Mouse (Mus musculus) thymus, adult 2 months (tissue): Measurements from ENCODE around the gene Dennd2c.

Experiments used
- CTCF ChIP-seq: fragments of 200-500 bp; IDR thresholded peaks from 2 replicates; pipeline ENCODE4 v1.5.1; 2012; ENCODE audit warnings: mild to moderate bottlenecking, control low read depth, low read length, moderate library complexity, borderline replicate concordance; ENCODE audit not compliant: control insufficient read depth, poor library complexity, insufficient read depth; ENCODE audit errors: extremely low read depth
- POLR2A ChIP-seq: fragments of 200-500 bp; IDR thresholded peaks from 2 replicates; pipeline ENCODE4 v1.6.1; 2012; ENCODE audit warnings: mild to moderate bottlenecking, low read length, control low read depth, moderate library complexity; ENCODE audit not compliant: control insufficient read depth, poor library complexity, insufficient read depth; ENCODE audit errors: extremely low read depth

- TF ChIP-seq CTCF (no peak), POLR2A (no peak)
These were observed 5.3 kb downstream of the Dennd2c start for GRCm38 (mm10) chr3:103107565-103108240.
